Mouse (Mus musculus) bone marrow macrophage, adult 2 months (primary cell): ENCODE results near the gene Gm13287.

ENCODE experiments used
- CTCF ChIP-seq: IDR thresholded peaks from 2 replicates; pipeline ENCODE4 v1.5.1; 2012; ENCODE audit warnings: low read depth, mild to moderate bottlenecking, low read length, moderate library complexity
- POLR2A ChIP-seq: IDR thresholded peaks from 2 replicates; pipeline ENCODE4 v1.6.1; 2012; ENCODE audit warnings: mild to moderate bottlenecking, low read depth, low read length, borderline replicate concordance

DNA sequence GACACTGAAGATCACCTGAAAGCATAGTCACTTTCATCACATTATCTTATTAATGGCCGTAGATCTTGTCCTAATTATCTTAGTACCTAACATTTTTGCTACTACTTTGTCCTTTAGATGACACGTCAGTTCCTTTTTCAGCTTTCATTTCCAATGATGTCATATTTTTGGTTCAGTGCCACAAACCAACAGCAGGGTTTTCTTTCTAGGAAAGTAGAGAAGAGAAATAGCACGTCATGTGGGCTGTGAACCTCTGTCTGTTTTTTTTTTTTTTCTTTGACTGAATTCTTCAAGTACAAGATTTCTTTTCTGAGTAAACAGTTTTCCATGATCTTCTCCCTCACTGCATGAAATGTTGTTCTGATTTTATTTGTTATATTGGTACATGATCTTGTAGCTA, 37.0 kb downstream of the Gm13287 start:
- no peak for TF ChIP-seq CTCF
- no peak for TF ChIP-seq POLR2A
